Mouse (Mus musculus) forelimb bud, embryonic 11.5 days (tissue): ENCODE data around the gene Hsd17b2.
A peak's percentile ranks its signal among the peaks of the same experiment; 100 is the strongest.

Source experiments
- DNase-seq: peaks from one replicate; pipeline ENCODE4 v3.0.0-alpha.2; 2012; ENCODE audit warnings: low read depth, low spot score

The Hsd17b2 gene

DNA sequence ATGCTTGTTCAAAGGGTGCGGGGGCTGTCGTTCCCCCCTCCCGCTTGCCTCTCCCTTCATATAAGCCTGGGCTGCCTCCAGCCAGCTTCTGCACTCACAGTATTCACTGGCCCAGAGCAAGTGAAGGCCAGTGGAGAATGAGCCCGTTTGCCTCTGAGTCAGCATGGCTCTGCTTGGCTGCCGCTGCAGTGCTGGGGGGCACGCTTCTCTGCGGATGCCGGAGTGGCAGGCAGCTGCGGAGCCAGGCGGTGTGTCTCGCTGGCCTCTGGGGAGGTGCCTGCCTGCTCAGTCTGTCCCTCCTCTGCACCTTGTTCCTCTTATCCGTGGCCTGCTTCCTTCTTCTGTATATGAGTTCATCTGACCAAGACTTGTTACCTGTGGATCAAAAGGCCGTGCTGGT lies at the start of gene Hsd17b2:
Gene Hsd17b2 (plus strand): TSS at position 46 of the 400 bp plus-strand sequence.
- DNase-seq = no peak

DNA sequence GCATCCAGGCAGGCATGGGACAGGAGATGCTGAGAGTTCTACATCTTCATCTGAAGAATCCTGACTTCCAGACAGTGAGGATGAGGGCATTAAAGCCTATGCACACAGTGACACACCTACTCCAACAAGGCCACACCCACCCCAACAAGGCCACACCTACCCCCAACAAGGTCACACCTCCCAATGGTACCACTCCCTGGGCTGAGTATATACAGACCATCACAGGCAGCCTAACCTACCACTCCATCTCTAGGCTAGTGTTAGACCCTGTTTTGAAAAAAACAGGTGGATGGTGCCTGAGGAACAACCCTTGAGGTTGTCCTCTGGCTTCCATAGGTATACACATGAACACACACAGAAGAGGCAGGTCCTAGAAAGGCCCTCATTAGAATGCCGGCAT lies 49.4 kb upstream of the Hsd17b2 start:
- DNase-seq = no peak

GRCm38 (mm10) chr8:117658990-117659389 lies 42.7 kb upstream of the Hsd17b2 start:
- DNase-seq = no peak

GRCm38 (mm10) chr8:117660358-117661031 lies 41.2 kb upstream of the Hsd17b2 start:
- peak; percentile 68 for DNase-seq

GRCm38 (mm10) chr8:117667349-117668124 lies 34.2 kb upstream of the Hsd17b2 start:
- DNase-seq = no peak

DNA sequence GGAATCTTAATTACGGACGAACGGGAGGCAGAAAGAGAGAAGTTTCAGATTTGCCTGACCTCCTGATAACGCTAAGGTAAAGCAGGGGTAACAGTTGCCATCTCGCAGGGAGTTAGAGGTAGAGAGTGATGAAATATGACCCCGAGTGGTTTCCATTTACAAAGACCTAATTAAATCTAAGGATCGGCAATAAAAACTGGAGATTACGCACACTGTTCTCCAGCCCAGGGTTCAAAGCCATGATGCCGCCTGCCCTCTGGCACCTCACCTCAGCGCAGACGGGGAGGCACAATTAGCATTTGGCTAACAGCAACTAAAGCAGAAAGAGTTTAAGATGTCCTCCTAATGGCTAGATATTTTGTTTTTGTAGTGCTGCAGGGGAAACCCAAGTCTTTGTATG lies 31.2 kb upstream of the Hsd17b2 start:
- peak; percentile 74 for DNase-seq

GRCm38 (mm10) chr8:117672558-117672957 lies 29.1 kb upstream of the Hsd17b2 start:
- no peak for DNase-seq

GRCm38 (mm10) chr8:117673430-117673830 lies 28.3 kb upstream of the Hsd17b2 start, which contains the start of gene Sdr42e1:
TSS of gene Sdr42e1 (minus strand) at chr8:117673689.
- no peak for DNase-seq

- DNase-seq = no peak
These were observed 26.5 kb upstream of the Hsd17b2 start for GRCm38 (mm10) chr8:117675171-117675570.

GRCm38 (mm10) chr8:117676460-117676859 lies 25.2 kb upstream of the Hsd17b2 start:
- DNase-seq = no peak

DNA sequence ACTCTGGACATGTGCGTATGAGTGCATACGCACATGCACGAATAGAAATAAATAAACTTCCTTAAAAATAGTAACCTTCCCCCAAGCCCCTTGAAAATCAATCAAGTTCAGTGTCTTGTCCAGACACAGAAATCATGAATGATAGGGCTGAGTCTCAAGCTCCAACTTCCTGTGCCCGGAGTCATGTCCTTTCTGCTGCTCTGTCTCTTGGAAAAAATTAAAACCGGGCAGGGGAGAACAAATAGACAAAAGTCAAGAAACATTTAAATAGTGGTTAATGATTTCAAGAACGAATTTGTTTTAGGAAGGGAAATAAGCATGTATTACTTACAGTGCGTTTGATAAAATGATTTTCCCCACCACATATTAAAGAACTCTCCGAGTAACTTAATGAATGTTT lies 24.7 kb upstream of the Hsd17b2 start:
- DNase-seq = no peak

DNA sequence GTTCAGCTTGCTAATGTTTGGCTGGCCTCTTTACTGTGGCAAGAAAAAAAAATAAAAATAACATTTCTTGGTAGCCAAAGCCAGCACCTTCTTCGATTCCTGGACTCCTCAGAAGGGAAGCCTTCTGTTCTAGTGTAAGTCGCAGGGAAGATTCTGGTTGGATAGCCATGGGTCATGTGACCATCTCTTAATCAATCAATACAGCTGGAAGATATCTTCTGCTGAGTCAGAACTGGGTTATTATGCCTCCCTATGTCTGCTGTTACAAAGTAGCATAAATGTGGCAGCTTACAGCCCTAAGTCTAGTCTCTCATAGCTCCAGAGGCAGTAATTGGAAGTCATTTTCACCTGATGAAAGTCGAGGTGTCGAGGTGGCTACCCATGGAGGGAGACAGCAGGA lies 23.1 kb upstream of the Hsd17b2 start:
- no peak for DNase-seq

DNA sequence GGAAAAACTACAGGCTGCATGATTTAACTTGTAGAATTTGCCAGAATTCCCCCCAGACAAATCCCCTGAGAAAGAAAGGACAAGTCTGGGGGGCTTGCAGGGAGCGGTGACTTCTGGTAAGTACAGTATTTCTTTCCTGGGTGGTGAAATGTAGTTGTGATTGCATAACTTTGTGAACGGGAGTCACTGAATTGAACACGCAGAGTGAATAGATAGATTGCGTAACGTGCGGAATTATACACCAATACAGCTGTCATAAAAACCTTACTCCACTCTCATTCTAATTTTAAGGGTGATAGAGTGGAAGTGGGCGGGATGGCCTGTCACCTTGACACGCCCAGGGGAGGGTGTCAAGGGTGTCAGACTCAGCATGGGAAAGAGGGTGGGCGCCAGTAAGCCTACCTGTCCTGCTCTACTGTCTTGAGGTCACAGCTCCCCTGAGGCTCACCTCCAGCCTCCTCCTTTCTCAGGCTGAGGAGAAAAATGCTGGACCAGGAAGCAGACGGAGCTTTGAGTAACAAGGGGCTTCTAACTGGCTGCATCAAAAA lies 17.7 kb upstream of the Hsd17b2 start:
- DNase-seq = no peak

DNA sequence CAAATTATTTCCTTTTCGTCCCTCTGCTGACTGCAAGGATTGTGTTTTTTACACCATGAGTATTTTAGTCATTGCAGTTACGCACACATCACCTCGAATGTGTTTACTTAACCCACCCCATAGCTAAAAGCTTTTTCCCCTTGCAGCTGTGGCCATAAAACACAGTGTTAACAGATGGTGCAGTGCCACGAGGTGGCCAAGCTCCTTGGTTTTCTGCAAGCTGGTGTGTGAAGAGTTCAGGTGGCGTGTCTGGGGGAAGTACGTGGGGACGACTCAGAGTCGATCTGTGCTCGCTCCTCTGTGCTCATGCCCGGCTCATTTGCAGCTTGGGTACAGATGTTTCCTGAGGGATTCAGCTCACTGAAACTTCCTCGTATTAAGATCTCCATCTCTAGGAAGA lies 17.2 kb upstream of the Hsd17b2 start:
- DNase-seq = peak; percentile 72

DNA sequence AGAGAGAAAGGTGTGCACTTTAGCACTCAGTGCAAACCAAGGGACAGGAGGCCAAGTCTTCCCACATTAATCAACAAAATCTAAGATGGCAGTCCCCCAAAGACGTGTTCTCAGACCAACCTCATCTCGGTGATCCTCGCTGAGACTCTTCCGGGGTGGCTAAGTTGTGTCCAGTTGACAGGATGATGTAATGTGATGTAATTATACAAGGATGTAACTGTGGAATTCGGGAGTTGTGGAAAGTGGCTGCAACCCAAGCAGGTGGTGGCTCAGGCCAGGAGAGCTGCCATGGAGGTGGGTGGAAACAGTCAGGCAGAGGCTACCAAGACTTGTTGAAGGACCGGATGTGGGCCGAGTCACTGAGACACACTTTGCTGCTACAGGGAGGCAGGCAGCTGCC lies 13.8 kb upstream of the Hsd17b2 start:
- DNase-seq = no peak

GRCm38 (mm10) chr8:117692131-117692530 lies 9.6 kb upstream of the Hsd17b2 start:
- no peak for DNase-seq

- DNase-seq = no peak
These were observed 6.1 kb upstream of the Hsd17b2 start for GRCm38 (mm10) chr8:117695636-117696035.

DNA sequence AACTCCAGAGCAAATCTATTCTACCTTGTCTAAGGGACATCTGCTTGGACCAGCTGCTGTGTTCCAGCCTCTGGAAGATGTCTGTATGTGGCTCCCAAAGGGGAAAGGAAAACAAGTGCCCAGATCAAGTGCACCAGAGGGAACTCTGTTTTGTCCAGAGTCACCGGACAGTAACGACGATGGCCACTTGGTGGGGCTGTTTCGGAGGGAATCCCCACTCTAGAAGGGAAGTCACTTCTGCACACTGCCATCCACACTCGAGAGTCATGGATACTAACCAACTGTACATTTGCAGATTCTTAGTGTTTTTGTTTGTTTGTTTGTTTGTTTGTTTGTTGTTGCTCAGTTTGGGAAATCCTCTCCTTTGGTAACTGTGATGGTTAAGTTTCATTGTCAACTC lies 4.5 kb upstream of the Hsd17b2 start:
- DNase-seq = no peak

- no peak for DNase-seq
These were observed 1.0 kb upstream of the Hsd17b2 start for GRCm38 (mm10) chr8:117700699-117701098.

GRCm38 (mm10) chr8:117701246-117701645 lies 458 bp upstream of the Hsd17b2 start:
- DNase-seq = no peak

DNA sequence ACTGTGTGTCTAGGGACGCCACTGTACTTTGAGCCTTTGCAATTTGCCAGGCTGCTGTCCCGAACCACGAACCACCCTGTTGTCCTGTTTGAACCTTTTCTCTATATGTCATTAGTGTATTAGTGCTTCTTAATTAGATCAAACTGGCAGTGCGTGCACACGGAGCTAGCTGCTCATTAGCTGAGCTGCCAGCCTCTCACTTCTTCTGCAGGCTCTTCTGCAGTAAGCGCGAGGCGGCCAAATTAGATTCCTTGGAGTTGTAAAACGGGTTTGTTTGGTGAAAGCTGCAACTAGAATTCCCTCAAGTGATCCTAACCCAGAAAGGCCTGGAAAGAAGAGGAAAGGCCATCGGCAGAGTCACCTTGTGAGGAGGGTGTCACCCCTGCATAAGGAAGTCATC lies 997 bp downstream of the Hsd17b2 start:
- no peak for DNase-seq

DNA sequence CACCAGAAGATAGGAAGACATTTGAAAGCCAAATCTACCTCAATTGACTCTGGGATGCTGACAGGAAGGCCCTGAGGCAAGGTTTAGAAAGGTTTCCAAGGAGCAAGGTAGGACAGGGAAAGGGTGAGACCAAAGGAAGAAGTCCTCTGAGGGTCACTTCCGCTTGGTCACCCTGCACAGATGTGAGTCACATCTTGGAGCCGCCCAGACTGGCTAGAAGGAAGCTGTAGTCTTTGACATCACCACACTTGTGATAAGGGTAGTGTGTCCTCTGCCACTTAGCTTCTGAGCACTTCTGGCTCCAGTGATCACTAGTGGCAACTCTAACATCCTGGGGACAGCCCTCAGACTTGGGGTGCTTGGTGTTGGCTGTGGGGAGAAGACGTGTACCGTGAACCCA lies 4.4 kb downstream of the Hsd17b2 start:
- no peak for DNase-seq

- no peak for DNase-seq
These were observed 10.5 kb downstream of the Hsd17b2 start for GRCm38 (mm10) chr8:117712226-117712625.
